29 mouse cellular contexts compared by ENCODE assay signal in the genomic region with DNA sequence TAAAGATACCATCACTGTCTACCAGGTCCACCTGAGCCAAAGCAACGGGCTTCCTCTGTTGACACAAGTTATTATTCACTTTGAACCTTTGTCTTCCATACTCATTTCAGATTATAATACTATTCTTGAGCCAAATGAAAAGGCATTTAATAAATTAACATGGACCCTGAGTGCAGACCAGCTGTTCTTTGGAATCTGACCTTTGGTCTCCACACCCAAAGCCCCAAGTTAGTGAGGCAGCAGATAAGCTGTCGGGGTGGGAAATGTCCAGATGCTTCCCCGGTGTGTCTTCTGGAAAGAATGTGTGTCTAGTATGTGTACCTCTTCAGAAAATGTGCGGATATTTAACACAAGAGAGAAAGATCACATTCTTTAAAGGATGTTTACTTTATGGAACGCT. TPM values are rescaled to one million over a fixed set of nuclear protein-coding genes. Genes with fewer than 3 reads are reported as not detected.
"Had no signal": no experiment of that assay in that cellular context is flagged by ENCODE, and none has a peak within 500 bp of the region (broad histone marks: within the 10 kb centered on the region; RNA-seq: fewer than 3 reads in every experiment).

No protein-coding gene starts in this region.

- H3K4me3 ChIP-seq: gastrocnemius, adult 2 months; heart, adult 2 months; heart, embryonic 13.5 days; heart, embryonic 15.5 days; hindbrain, embryonic 10.5 days; hindbrain, embryonic 12.5 days; layer of hippocampus, adult 2 months; limb, embryonic 10.5 days; limb, embryonic 12.5 days; liver, embryonic 13.5 days; liver, embryonic 15.5 days had no signal

- H3K27me3 ChIP-seq: heart, embryonic 13.5 days; heart, embryonic 15.5 days; hindbrain, embryonic 12.5 days; limb, embryonic 12.5 days; liver, embryonic 13.5 days; liver, embryonic 15.5 days had no signal

- H3K27ac ChIP-seq: gastrocnemius, adult 2 months; heart, adult 2 months; heart, embryonic 13.5 days; heart, embryonic 15.5 days; hindbrain, embryonic 10.5 days; hindbrain, embryonic 12.5 days; hindbrain, embryonic 14.5 days; kidney, postnatal 0 days; layer of hippocampus, adult 2 months; limb, embryonic 10.5 days; limb, embryonic 12.5 days; liver, embryonic 13.5 days; liver, embryonic 15.5 days had no signal

- H3K9me3 ChIP-seq: heart, embryonic 13.5 days; heart, embryonic 15.5 days; hindbrain, embryonic 10.5 days; hindbrain, embryonic 12.5 days; limb, embryonic 10.5 days; limb, embryonic 12.5 days; liver, embryonic 13.5 days; liver, embryonic 15.5 days had no signal

- H3K36me3 ChIP-seq: heart, embryonic 13.5 days; heart, embryonic 15.5 days; hindbrain, embryonic 10.5 days; hindbrain, embryonic 12.5 days; limb, embryonic 10.5 days; limb, embryonic 12.5 days; liver, embryonic 13.5 days; liver, embryonic 15.5 days had no signal

- H3K9ac ChIP-seq: heart, embryonic 13.5 days; heart, embryonic 15.5 days; hindbrain, embryonic 12.5 days; hindbrain, embryonic 14.5 days; limb, embryonic 12.5 days; liver, embryonic 13.5 days; liver, embryonic 15.5 days; liver, postnatal 0 days had no signal

- H3K4me1 ChIP-seq: hindbrain, embryonic 12.5 days; limb, embryonic 10.5 days; limb, embryonic 12.5 days; liver, embryonic 13.5 days; liver, embryonic 15.5 days had no signal

- H3K4me2 ChIP-seq: heart, embryonic 11.5 days; heart, embryonic 13.5 days; heart, embryonic 15.5 days; hindbrain, embryonic 12.5 days; hindbrain, embryonic 14.5 days; limb, embryonic 12.5 days; liver, embryonic 11.5 days; liver, embryonic 13.5 days; liver, embryonic 15.5 days had no signal

- ATAC-seq: hindbrain, embryonic 16.5 days; inflammation-experienced regulatory T-cells, adult 6 months; intestine, embryonic 16.5 days; liver, postnatal 0 days had no signal

- DNase-seq: gastrocnemius, adult 2 months; gastrocnemius, postnatal 10 days; gastrocnemius, postnatal 25 days; heart, adult 2 months; heart, postnatal 14 days; heart, postnatal 4 days; kidney, adult 18-20 months; kidney, postnatal 14 days; liver; liver, embryonic 13.5 days; liver, postnatal 0 days had no signal

RNA-seq across cellular contexts. Expression of gene Mindy4b-ps, which starts 33.1 kb away (rescaled TPM):
- total RNA-seq: gastrocnemius, adult 2 months; gastrocnemius, postnatal 10 days; gastrocnemius, postnatal 25 days; gastrocnemius, postnatal 4 days; granulocyte monocyte progenitor cell, adult 5-6 weeks had no signal
- polyA plus RNA-seq: heart, embryonic 11.5 days; hindbrain, embryonic 10.5 days; hindbrain, embryonic 12.5 days; hindbrain, embryonic 14.5 days; inflammation-experienced regulatory T-cells, adult 6 months; intestine, embryonic 16.5 days; kidney, embryonic 14.5 days; kidney, postnatal 0 days; limb, embryonic 10.5 days; liver, embryonic 11.5 days; liver, embryonic 13.5 days; liver, embryonic 15.5 days; liver, postnatal 0 days had no signal
